Mouse (Mus musculus) adrenal gland, postnatal 25 days (tissue): ENCODE results near the gene Oxa1l. TPM values are rescaled to one million over a fixed set of nuclear protein-coding genes. Genes with fewer than 3 reads are reported as not detected.

Experiments
- DNase-seq: peaks from one replicate; pipeline ENCODE4 v3.0.0; 2021; ENCODE audit warnings: mixed read lengths
- total RNA-seq: library from RNA; stranded (reverse); gene quantifications from 2 replicates; pipeline ENCODE4 v1.2.3, GENCODE M21; 2021

Gene Oxa1l
- total RNA-seq, 1 experiment from 2014 or later = 126 TPM

DNA sequence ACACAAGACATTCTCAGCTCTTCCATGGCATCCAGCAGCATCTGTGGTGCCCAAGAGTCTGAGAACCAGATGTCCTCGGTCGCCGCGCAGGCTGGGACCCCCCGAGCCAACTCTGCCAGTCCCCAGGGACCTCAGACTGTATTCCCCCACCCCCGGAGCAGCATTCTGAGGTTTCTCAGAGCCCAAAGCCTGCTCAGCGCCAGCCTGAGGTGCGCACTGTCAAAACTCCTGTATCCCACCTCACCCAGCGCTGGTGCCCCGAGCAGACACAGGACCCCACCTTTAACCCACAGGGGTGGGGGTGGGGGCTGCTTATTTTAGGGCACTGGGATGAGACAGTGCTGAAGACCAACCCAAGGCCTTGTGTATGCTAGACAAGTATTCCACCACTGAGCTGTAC, 10.8 kb downstream of the Oxa1l start:
- DNase-seq = no peak

DNA sequence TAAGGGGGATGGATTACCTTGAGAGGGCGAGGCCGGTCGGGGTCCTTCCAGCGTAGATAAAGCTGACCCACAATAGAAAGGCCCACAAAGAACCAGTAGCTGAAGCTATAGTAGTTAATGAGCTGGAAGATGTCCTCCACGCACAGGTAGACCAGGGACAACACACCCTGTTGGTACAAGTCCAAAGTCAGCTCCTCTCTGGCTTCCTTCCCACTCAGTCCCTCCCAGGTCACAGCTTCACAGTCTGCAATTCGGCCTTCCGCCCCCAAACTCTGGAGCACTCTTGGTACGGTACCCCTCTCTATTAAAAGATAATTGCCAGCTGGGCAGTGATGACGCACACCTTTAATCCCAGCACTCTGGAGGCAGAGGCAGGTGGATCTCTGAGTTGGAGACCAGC, 12.3 kb downstream of the Oxa1l start:
- DNase-seq = no peak

DNA sequence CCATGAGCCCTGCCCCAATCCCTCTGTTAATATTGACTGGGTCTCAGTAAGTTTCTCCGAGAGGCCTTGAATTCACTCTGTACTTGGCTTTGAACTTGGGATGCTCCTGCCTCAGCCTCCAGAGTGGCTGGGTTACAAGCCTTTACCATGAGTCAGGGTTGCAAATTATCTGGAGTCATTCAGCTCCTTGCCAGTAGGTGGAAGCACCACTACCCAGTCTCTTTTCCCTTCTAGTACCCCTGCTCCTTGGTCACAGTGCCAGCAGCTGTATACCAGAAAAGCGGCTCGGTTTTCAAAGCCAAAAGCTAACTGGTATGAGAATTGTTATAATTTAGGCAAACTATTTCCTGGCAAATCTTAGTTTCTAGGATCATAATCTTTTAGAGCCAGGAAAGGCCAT, 15.3 kb downstream of the Oxa1l start:
- no peak for DNase-seq

DNA sequence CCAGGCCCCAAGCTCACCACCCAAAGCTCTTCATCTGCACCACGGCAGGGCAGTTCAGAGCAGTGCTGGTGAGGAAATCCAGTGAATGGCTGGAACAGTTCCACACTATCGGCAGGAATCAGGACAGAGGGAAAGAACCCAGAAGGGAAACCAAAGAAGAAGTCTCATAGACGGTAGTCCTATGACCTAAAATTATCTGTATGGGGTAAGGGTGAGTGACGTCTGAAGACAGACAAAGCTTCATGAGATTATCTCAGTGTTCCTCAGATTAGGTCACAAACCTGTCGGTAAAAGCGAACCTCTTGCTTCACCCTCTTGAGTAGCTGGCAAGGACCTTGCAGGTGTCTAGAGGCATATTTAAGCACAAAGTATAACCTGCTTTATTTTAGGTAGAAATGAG, 16.5 kb downstream of the Oxa1l start:
- no peak for DNase-seq

- no peak for DNase-seq
Observed at GRCm38 (mm10) chr14:54379571-54379970, 18.9 kb downstream of the Oxa1l start.

DNA sequence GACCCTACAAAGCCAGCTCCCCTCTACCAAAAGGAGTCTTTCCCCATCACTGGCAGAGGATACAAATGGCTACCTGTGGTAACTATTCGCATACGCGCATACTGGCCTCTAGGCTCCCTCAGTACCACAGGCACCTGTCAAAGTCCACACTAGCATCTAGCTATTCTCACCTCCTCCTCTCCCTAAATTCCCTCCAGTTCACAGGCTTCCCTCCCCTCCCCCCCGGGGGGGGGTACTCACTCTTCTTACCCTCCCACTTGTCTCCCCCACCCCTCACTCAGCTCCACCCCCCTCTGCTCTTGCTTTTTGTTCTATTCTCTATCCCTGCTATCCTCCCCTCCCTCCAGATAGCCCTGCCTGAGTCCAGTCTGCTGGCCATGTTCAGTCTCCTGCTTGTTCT, 20.0 kb downstream of the Oxa1l start:
- no peak for DNase-seq

DNA sequence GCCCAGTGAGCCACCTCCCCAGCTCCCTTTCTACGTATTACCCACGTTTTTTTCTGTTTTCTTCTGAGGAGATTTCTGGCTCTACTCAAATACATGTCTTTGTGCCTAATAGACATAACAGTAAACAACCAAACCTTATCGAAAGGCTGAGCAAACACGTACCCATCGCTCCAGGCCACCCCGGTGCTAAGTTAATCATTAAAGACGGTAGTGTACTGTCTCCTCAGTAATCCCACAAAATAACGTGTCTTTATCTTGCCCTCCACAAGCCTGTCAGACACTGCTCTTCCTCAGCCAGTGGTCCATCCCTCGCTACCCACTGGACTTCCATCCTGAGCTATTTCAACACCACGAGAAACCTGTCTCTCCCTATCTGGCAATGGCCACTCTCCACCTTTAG, 21.2 kb downstream of the Oxa1l start:
- no peak for DNase-seq

DNA sequence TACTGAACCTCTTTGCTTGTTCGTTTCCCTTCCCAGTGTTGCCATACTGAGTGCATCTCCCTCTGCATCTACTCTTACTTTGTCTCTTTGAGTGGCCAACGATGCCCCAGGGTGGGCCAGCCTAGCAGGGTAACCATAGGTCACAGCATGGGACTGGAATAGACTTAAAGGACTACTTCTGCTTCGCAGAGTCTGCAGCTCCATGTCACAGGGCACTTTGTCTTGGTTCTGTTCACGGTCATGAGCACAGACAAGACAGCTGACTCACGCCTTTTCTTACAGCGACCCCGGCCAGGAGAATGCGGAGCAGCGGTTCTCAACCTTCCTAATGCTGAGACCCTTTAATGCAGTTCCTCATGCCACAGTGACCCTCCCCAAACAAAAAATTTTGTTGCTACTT, 22.0 kb downstream of the Oxa1l start:
- no peak for DNase-seq

- DNase-seq = no peak
Observed at GRCm38 (mm10) chr14:54383355-54383771, 22.7 kb downstream of the Oxa1l start.

- no peak for DNase-seq
Observed at GRCm38 (mm10) chr14:54384396-54384795, 23.8 kb downstream of the Oxa1l start.

DNA sequence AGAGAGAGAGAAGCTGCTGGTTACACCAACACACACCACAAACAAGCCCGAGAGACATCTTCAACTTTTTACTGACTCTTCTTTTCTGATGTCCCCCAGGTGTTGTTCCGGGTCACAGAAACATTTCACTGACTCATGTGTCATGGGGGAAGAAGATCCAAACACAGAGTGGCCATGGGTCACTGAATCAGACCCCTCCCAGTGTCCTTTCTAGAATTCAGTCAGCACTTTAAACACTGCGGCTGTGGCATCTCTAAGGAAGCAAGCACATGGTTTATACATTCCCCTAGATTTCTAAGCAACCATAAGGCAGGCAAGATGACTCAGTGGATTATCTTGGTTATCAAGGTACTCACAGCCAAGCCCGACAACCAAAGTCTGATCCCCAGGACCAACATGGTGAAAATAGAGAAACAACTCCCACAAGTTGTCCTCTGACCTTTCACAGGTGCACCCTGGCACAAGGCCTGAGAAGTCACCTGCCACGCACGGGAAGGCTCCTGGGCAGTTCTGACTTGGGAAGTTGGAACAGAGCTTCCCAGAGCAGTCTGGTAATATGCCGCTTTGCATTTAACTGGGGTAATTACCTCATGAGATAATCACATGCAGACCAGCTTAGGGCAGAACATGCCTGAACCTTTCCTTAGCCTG, 25.5 kb downstream of the Oxa1l start:
- DNase-seq = no peak

GRCm38 (mm10) chr14:54387546-54387945, 26.9 kb downstream of the Oxa1l start:
- DNase-seq = no peak

DNA sequence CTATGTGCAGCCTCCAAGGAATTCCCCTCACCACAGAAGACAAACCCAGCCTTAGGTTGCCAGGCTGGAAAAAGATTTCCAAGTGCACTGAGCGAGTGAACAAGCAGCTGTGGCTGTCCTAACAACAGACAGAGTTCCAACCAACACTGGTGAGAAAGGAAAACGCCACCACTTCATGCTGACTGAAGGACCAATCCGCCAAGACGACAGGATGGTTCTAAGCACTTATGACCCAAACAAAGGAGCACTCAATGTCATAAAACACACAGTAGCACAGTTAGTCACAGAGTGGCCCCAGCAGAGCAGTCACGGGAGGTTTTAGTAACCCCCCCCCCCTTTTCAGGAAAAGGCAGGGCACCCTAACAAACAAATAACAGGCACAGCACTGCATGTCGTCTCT, 30.2 kb downstream of the Oxa1l start:
- no peak for DNase-seq

DNA sequence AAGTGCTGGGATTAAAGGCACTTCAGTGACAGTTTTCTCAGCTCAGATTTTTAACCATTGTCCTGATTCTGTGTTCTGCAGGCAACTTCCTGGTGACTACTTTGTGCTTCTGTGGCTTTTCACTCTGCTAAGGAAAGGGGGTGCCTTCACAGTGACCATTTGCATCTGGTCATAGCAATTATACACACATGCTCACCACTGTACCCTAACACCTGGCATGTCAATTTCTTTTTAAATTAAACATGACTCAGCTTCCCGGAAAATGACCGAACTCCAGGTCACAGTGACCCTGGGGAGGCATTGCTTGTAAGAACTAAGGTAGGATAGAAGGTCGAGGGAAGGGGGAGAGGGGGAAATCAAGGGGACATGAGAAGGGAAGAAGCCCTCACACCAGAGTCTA, 33.2 kb downstream of the Oxa1l start:
- DNase-seq = no peak

DNA sequence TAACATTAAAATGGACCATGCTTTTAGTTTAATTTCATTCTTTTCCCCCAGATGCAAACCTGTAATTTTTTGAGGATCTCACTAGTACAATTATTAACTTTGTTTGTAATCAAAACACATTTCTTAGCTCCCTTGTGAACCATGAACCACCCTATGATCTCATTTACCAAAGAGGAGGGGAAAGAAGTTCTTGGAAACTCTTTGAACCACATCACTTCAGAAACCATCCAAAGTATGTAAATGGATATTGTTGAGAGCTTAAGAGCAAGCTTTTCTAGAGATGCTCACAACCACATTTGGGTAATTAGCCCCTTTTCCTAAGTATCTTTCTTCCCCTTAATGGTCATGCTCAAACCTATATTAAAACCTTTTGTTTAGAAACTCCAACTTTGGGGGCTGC, 33.7 kb downstream of the Oxa1l start:
- no peak for DNase-seq

DNA sequence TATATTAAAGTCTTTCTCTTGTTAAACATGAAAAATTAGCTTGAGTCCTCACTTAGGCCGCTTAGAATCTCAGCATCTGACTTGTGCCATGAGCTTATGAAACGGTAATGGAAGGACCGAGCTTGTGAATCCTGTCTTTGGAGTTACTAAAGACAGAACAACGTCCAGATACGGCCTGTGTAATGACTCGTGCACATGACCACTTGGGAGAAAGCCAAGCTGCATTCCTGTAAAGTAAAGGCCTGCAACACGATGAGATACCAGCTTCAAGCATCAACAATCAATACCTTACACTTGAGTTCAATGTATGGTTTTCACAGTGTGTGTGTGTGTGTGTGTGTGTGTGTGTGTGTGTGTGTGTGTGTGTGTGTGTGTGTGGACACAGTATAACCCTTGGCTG, 36.1 kb downstream of the Oxa1l start:
- DNase-seq = no peak

DNA sequence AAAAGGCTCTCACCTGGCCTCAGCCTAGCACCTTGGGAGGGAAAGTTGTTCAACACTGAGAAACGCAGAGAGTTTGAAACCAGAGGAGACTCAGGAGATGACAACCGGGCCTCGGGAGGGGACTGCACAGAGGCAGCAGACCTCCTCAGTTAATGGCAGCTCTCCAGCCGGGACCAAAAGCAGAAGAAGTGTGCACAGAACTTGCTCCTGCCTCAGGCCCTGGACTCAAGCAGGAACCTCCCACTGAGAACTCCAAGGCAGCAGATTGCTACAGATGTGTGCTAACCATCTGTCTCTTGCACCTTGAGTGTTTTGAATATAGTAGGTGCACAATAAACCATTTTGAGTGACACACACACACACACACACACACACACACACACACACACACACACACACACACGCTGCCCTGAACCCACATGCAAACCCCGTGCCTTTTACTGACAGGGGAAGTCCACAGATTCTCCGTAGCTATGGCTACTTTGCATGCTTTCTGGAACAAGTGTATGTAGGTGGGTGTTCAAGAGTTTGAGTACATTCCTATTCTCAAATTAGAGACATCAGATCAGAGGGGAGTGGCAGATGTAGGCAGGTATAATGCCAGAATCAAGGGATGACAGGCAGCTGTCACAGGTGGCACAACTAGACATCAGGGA, 37.4 kb downstream of the Oxa1l start:
- no peak for DNase-seq

GRCm38 (mm10) chr14:54398528-54398916, 37.9 kb downstream of the Oxa1l start:
- no peak for DNase-seq

DNA sequence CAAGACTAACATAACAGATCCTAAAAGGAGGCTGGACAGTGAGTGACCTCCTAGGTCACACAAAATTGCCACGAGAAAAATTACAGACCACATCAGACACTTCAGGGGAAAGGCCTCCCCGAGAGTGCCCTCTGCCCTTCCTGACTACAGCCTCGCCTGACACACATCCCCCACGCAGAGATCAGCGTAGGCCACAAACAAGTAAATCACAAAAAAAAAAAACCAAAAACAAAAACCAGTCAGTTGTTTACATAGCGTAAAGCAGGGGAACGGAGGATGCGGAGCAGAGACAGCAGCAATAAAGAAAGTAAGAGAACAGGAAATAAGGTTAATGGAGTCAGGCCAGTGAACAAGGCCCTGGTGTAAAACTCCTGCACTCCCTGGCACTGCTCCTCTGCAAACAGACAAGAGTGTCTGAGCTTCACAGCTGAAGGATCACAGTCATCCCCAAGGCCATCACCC, 38.3 kb downstream of the Oxa1l start:
- DNase-seq = no peak

DNA sequence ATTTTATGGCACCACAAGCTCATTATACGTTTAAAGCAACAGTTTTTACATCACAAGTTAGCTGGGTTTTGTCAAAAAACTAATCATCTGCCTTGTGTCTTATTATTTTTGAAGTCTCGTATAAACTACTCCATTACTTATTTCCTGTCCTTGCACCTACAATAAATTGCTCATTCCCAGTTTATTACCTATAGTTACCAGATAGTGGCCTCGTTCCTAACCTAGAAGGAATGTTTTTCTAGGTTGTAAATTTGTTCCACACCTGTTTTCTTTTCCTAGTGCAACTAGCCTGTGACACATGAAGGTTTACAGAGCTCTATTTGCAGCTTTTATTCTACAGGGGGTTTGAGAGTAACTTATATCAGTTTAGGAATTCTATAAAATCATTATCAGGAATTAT, 41.1 kb downstream of the Oxa1l start:
- no peak for DNase-seq

GRCm38 (mm10) chr14:54408336-54409056, 47.9 kb downstream of the Oxa1l start:
- DNase-seq = no peak

- no peak for DNase-seq
Observed at GRCm38 (mm10) chr14:54409057-54409645, 48.5 kb downstream of the Oxa1l start.
